Mouse (Mus musculus) fibroblast of lung, adult 2 months (primary cell): ENCODE results near the gene Vwa1.

Experiments
- DNase-seq: peaks from one replicate; pipeline ENCODE4 v3.0.0-alpha.2; 2011; ENCODE audit warnings: low read depth

Vwa1 gene

GRCm38 (mm10) chr4:155779498-155779897 lies 5.0 kb upstream of the Vwa1 start:
- no peak for DNase-seq

GRCm38 (mm10) chr4:155777816-155778215 lies 3.3 kb upstream of the Vwa1 start:
- DNase-seq: no peak

GRCm38 (mm10) chr4:155776704-155777335 lies 2.3 kb upstream of the Vwa1 start:
- no peak for DNase-seq

GRCm38 (mm10) chr4:155775855-155776254 lies 1.4 kb upstream of the Vwa1 start:
- no peak for DNase-seq

- DNase-seq: peak; percentile 63
Measured at GRCm38 (mm10) chr4:155774971-155775740, 658 bp upstream of the Vwa1 start.

- no peak for DNase-seq
Measured at GRCm38 (mm10) chr4:155773335-155774078, 991 bp downstream of the Vwa1 start.

DNA sequence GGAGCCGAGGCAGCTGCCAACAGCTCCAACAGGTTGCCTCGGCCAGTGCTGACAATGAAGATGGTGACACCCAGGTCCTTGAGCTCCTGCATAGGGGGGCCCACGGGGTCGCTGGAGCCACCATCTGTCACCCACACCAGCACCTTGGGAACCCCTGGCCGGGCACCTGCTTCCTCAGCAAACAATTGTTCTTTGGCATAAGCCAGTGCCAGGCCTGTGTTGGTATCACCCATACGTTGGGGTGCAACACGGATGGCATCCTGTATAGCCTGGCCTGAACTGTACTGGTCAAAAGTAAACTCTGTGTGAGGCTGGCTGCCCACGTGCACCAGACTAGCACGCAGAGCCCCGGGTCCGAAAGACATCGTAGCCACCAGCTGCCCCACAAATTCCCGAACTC lies 1.7 kb downstream of the Vwa1 start:
- no peak for DNase-seq

DNA sequence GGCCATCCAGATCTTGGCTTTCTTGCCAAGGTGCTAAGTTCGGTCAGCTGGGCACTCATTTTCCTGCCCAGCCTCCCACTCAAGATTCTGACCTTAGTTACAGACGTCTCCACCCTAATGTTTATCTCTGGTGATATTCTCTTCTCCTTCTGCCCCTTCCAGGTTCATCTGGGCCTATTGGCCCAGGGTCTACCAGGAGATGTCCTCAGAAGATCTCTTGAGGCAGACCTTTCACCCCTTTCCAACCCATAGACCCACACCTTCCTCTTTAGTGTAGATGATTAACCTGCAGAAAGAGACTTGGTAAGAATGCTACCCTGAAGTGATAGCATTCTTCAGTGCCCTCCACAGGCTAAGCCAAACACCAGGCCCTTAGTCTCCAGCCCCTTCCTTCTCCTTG lies 2.8 kb downstream of the Vwa1 start:
- DNase-seq: no peak

- no peak for DNase-seq
Measured at GRCm38 (mm10) chr4:155770626-155771025, 3.9 kb downstream of the Vwa1 start.

GRCm38 (mm10) chr4:155769880-155770512 lies 4.5 kb downstream of the Vwa1 start:
- no peak for DNase-seq

GRCm38 (mm10) chr4:155769496-155769879 lies 5.0 kb downstream of the Vwa1 start:
- DNase-seq: no peak

DNA sequence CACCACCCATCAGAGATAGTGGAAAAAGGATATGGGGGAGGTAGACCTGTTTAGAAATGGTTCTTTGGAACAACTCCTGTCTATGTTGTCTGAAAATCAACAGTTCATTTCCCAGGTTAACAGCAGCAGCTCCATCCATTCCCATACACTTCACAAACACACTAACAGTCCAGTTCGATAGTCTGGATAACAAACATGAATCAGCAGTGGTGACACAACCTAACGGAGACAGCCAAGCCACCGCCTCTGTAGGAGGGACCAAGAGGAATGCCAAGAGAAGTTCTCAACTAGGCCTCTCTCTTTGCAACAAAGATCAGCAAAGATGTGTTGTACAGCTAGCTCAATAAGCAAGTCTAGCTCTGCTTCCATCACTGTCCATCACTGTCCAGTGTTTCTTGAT lies 12.1 kb downstream of the Vwa1 start:
- DNase-seq: no peak

DNA sequence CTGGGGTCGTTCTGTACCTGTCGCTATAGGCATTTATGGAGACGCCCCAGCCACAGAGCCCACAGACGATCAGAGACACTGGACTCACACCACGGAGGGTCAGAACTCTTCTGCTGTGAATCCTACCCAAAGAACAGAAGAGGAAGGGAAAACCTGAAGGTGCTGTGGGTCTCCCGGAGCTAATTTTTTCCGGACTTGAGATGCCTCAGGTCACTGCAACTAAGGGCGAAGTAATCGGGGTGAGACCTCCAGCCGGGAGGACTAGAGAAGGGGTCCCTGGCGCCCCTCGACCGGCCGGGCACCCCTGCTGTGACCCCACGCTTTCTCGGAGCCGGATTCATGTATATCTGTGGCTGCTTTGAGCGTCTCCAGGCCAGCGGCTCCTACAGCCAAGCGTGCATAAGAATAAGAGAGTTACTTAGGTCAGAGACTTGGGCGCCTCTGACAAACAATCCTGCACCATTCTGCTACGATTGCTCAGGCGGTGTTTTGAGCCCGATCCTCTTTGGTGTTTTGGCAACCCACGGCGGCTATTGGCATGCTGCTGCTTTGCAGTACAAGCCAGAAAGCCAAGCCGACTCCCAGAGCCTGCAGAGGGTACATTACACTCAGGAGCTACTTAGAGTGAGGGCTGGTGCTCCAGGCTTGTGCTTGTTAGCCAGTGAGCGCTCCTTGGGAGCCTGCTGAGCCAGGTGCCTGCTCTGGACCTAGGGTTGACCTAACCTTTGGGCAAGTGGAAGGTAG lies 13.0 kb downstream of the Vwa1 start:
- no peak for DNase-seq

DNA sequence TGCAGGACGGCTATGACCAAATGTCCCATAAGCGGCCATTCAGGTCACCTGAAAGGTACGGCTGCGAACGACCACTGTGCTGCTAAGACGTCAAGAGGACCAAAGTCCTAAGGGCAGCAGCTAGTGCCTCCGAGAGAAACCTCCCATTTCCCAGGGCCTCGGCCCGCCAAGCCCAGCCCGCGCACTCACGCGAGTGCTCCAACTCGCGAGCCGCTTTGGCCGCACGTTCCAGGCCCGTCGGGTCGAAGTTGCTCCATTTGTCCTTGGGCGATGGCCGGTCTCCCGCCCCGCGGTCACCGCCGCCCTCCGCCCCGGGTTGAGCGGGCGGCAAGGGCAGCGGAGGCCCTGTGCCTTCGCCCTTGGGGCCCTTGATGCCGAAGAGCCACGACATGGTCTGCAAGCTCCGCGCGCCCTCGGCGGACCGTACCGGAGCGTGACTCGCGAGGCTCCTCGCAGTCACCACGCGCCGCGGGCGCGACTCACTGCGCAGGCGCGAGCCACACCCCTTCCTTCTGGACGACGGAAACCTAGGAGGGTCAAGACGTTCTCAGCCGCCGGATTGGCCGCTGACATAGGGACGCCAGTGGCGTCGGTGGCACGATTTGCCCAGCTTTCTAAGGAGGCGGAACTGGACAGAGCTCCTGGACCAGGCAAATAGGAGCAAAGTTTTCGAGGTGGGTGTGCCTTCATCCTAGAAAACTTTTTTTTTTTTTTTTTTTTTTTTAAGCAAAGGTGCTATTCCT lies 13.7 kb downstream of the Vwa1 start, which contains the start of gene Atad3a:
Atad3a (minus strand) TSS at position 481 of the 743 bp plus-strand sequence.
- peak; percentile 95 for DNase-seq

DNA sequence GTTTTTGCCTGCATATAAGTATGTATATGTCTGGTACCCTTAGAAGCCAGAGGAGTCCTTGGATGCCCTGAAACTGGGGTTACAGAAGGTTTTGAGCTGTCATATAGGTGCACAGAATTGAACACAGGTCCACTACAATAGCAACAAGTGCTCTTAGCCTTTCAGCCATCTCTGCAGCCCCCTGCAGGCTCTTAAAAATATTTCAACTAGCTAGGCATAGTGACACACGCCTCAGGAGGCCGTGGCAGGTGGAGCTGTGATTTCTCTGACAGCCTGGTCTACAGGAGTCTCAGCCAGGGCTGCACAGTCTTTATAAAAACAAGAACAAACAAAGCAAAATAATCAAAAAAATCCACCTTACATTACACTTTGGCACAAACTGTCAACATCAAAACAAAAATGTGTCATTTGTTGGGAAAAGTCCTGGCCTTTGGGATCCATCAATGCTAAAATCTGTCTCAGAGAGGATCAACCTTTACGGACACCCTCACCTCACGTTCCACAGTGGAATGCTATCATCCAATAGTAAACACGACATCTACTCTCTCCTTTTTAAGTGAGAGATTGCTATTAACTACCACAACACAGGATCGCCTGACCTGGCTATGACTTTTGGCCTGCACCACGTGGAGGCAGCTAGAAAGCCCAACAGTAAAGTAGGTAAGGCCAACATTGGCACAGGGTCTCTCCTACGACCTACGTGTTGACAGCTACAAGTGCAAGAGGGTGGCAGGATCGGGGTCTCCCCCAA lies 14.5 kb downstream of the Vwa1 start:
- DNase-seq: no peak

DNA sequence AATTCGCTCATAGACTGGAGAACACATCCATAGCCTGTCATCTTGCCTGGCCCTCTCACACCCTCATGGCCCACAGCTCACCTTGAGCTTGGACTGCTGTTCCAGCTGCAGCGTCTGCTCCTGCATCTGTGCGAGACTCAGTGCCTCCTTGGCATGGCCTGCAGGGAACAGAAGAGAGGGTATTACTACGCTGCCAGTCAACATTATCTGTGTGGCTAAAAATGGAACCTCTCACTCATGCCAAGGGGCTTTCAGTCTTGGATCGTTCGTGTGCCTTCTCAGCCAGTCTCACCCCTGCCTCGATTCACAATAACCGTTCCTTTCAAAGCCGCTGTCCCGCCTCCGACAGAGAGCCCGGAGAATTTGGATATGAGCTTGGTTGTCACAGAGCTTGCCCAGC lies 17.5 kb downstream of the Vwa1 start:
- no peak for DNase-seq

- DNase-seq: no peak
Measured at GRCm38 (mm10) chr4:155746575-155747490, 27.7 kb downstream of the Vwa1 start.

- DNase-seq: no peak
Measured at GRCm38 (mm10) chr4:155746036-155746548, 28.4 kb downstream of the Vwa1 start.

GRCm38 (mm10) chr4:155745136-155745535 lies 29.4 kb downstream of the Vwa1 start:
- no peak for DNase-seq
